Mouse (Mus musculus): ENCODE results near the gene Slc44a1. TPM values are rescaled to one million over a fixed set of nuclear protein-coding genes. Genes with fewer than 3 reads are reported as not detected.

Slc44a1 gene
- total RNA-seq, 1 experiment from 2014 or later = 63.9 TPM

GRCm38 (mm10) chr4:53516011-53516532 lies 75.9 kb downstream of the Slc44a1 start:
- ATAC-seq (ENCODE audit: extremely low read depth, insufficient number of reproducible peaks, low FRiP score, poor library complexity, severe bottlenecking) = no peak

GRCm38 (mm10) chr4:53519429-53519828 lies 79.2 kb downstream of the Slc44a1 start:
- no peak for ATAC-seq (ENCODE audit: extremely low read depth, insufficient number of reproducible peaks, low FRiP score, poor library complexity, severe bottlenecking)

- ATAC-seq (ENCODE audit: extremely low read depth, insufficient number of reproducible peaks, low FRiP score, poor library complexity, severe bottlenecking) = no peak
Measured at GRCm38 (mm10) chr4:53521028-53521427, 80.8 kb downstream of the Slc44a1 start.

GRCm38 (mm10) chr4:53522655-53523054 lies 82.4 kb downstream of the Slc44a1 start:
- ATAC-seq (ENCODE audit: extremely low read depth, insufficient number of reproducible peaks, low FRiP score, poor library complexity, severe bottlenecking) = no peak

- ATAC-seq (ENCODE audit: extremely low read depth, insufficient number of reproducible peaks, low FRiP score, poor library complexity, severe bottlenecking) = no peak
Measured at GRCm38 (mm10) chr4:53525503-53525902, 85.3 kb downstream of the Slc44a1 start.

- ATAC-seq (ENCODE audit: extremely low read depth, insufficient number of reproducible peaks, low FRiP score, poor library complexity, severe bottlenecking) = no peak
Measured at GRCm38 (mm10) chr4:53525994-53526393, 85.8 kb downstream of the Slc44a1 start.

- no peak for ATAC-seq (ENCODE audit: extremely low read depth, insufficient number of reproducible peaks, low FRiP score, poor library complexity, severe bottlenecking)
Measured at GRCm38 (mm10) chr4:53526446-53526845, 86.2 kb downstream of the Slc44a1 start.

- ATAC-seq (ENCODE audit: extremely low read depth, insufficient number of reproducible peaks, low FRiP score, poor library complexity, severe bottlenecking) = no peak
Measured at GRCm38 (mm10) chr4:53535795-53536194, 95.6 kb downstream of the Slc44a1 start.

GRCm38 (mm10) chr4:53537101-53537500 lies 96.9 kb downstream of the Slc44a1 start:
- ATAC-seq (ENCODE audit: extremely low read depth, insufficient number of reproducible peaks, low FRiP score, poor library complexity, severe bottlenecking) = no peak

GRCm38 (mm10) chr4:53537539-53537938 lies 97.3 kb downstream of the Slc44a1 start:
- no peak for ATAC-seq (ENCODE audit: extremely low read depth, insufficient number of reproducible peaks, low FRiP score, poor library complexity, severe bottlenecking)

- no peak for ATAC-seq (ENCODE audit: extremely low read depth, insufficient number of reproducible peaks, low FRiP score, poor library complexity, severe bottlenecking)
Measured at GRCm38 (mm10) chr4:53538600-53538999, 98.4 kb downstream of the Slc44a1 start.

- no peak for ATAC-seq (ENCODE audit: extremely low read depth, insufficient number of reproducible peaks, low FRiP score, poor library complexity, severe bottlenecking)
Measured at GRCm38 (mm10) chr4:53539929-53540328, 99.7 kb downstream of the Slc44a1 start.

GRCm38 (mm10) chr4:53543421-53543820 lies 103.2 kb downstream of the Slc44a1 start:
- no peak for ATAC-seq (ENCODE audit: extremely low read depth, insufficient number of reproducible peaks, low FRiP score, poor library complexity, severe bottlenecking)

GRCm38 (mm10) chr4:53544889-53545288 lies 104.7 kb downstream of the Slc44a1 start:
- no peak for ATAC-seq (ENCODE audit: extremely low read depth, insufficient number of reproducible peaks, low FRiP score, poor library complexity, severe bottlenecking)

- no peak for ATAC-seq (ENCODE audit: extremely low read depth, insufficient number of reproducible peaks, low FRiP score, poor library complexity, severe bottlenecking)
Measured at GRCm38 (mm10) chr4:53547381-53547780, 107.2 kb downstream of the Slc44a1 start.

GRCm38 (mm10) chr4:53549375-53549774 lies 109.2 kb downstream of the Slc44a1 start:
- no peak for ATAC-seq (ENCODE audit: extremely low read depth, insufficient number of reproducible peaks, low FRiP score, poor library complexity, severe bottlenecking)

GRCm38 (mm10) chr4:53564618-53565017 lies 124.4 kb downstream of the Slc44a1 start:
- ATAC-seq (ENCODE audit: extremely low read depth, insufficient number of reproducible peaks, low FRiP score, poor library complexity, severe bottlenecking) = no peak

GRCm38 (mm10) chr4:53567065-53567464 lies 126.9 kb downstream of the Slc44a1 start:
- ATAC-seq (ENCODE audit: extremely low read depth, insufficient number of reproducible peaks, low FRiP score, poor library complexity, severe bottlenecking) = no peak

- ATAC-seq (ENCODE audit: extremely low read depth, insufficient number of reproducible peaks, low FRiP score, poor library complexity, severe bottlenecking) = no peak
Measured at GRCm38 (mm10) chr4:53575558-53575957, 135.3 kb downstream of the Slc44a1 start.

GRCm38 (mm10) chr4:53587676-53588075 lies 147.5 kb downstream of the Slc44a1 start:
- no peak for ATAC-seq (ENCODE audit: extremely low read depth, insufficient number of reproducible peaks, low FRiP score, poor library complexity, severe bottlenecking)

GRCm38 (mm10) chr4:53588936-53589335 lies 148.7 kb downstream of the Slc44a1 start:
- ATAC-seq (ENCODE audit: extremely low read depth, insufficient number of reproducible peaks, low FRiP score, poor library complexity, severe bottlenecking) = no peak
